Mouse (Mus musculus): ENCODE measurements around the gene Bola2. TPM values are rescaled to one million over a fixed set of nuclear protein-coding genes. Genes with fewer than 3 reads are reported as not detected.

Bola2 gene
- total and polyA plus RNA-seq, 3 experiments = 60.4 to 341 (median 136) TPM

DNA sequence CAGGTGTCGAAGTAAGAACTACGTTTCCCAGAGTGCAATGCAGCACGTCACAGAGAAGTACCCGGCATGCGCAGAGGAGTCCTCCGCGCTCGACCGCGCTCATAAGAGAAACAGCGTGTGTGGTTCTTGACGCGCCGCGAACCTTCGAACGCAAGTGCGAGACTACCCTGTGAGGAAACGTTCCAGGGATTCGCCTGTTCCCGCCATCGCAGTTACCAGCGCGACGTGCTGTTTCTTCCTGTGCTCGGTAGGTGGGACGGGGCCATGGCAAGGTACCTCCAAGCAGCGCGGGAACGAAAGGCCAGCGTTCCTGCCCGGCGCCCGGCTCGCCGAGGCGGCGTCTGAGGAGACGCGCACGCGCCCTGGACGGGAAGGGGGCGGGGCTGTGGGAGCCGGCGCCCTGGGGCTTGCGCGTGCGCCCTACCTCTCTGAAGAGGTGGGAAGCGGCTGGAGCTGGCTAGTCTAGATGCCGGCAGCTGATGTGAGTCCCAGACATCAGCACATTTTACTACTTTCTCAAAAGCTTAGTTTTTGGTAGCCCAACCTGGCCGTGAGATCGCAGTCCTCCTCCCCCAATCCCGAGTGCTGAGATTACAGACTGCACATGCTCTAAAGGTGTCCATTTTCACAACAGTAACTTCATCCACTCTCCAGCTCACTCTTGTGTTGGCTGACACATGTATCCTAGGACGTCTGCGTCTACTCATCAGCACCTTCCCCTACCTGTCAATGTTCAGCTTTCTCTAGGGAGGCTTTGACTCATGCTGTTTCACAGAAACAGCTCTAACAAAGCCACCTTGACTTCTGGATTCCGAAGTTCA lies 45.8 kb upstream of the Bola2 start, which contains the start of gene Sgf29:
Gene Sgf29, plus strand, starts transcription at position 79 of the 821 bp plus-strand sequence.
- Histone ChIP-seq H3K79me2 (replicated peaks; ENCODE audit: control insufficient read depth, extremely low read depth, insufficient read depth, poor library complexity, severe bottlenecking) (peaks cover 5% of the 10 kb centered on the region), H3K9ac (ENCODE audit: insufficient read depth, low read depth) (peak within 1 kb of the TSS; percentile 61), H3K4me1 (ENCODE audit: control insufficient read depth in 1 of 2, insufficient read depth in 2 of 2) (peaks cover 9 to 66% of the 10 kb centered on the region in 2 experiments), H3K27me3 (replicated peaks) (no peaks in the 10 kb centered on the region), H3K9me3 (replicated peaks; ENCODE audit: low read length) (no peaks in the 10 kb centered on the region), H3K4me2 (ENCODE audit: insufficient read depth, low read depth, poor library complexity, severe bottlenecking) (peak within 1 kb of the TSS; percentile 95), H3K4me3 (replicated peaks in 1 of 3; ENCODE audit: low read depth in 2 of 3, low read length in 2 of 3, poor library complexity in 1 of 3) (peak within 1 kb of the TSS; percentile 65 to 70 (median 66)), H3K27ac (ENCODE audit: insufficient read depth, low read depth) (peak within 1 kb of the TSS; percentile 83), H3K36me3 (replicated peaks in 1 of 2; ENCODE audit: control insufficient read depth in 1 of 2, insufficient read depth in 1 of 2, low read length in 1 of 2) (peaks cover 0 to 15% of the 10 kb centered on the region in 2 experiments)
- TF ChIP-seq MAZ (IDR thresholded peaks at IDR 0.05; ENCODE audit: low read depth, low read length) = 0 out of 2 replicates have a peak, but pooled peaks have one; percentile 40
- no peak for TF ChIP-seq USF1 (IDR thresholded peaks at IDR 0.05; ENCODE audit: low read depth, low read length)
- TF ChIP-seq JUN (IDR thresholded peaks at IDR 0.05; ENCODE audit: insufficient read depth, low read depth, low read length) = peak; percentile 10; the same call in 1 of the 2 replicates
- TF ChIP-seq ELF1 (IDR thresholded peaks at IDR 0.05; ENCODE audit: low read depth, low read length) = peak; percentile 63; the same call in 1 of the 2 replicates
- TF ChIP-seq ZC3H11A (IDR thresholded peaks at IDR 0.05; ENCODE audit: low read depth, low read length) = no peak
- TF ChIP-seq MEF2A (IDR thresholded peaks at IDR 0.05; ENCODE audit: borderline replicate concordance, low read depth, low read length) = peak; percentile 58; the same call in 1 of the 2 replicates
- TF ChIP-seq RAD21 (IDR thresholded peaks at IDR 0.05; ENCODE audit: low read depth, low read length) = no peak
- peak; percentile 64; the same call in 1 of the 2 replicates for TF ChIP-seq GABPA (IDR thresholded peaks at IDR 0.05; ENCODE audit: insufficient replicate concordance, low read depth, low read length)
- peak; percentile 94 for TF ChIP-seq MXI1 (IDR thresholded peaks at IDR 0.05; ENCODE audit: low read depth, low read length)
- TF ChIP-seq TBP (conservative IDR thresholded peaks at IDR 0.05; ENCODE audit: low read depth, low read length) = peak; percentile 68; the same call in 1 of the 2 replicates
- peak; percentile 45; the same call in 1 of the 2 replicates for TF ChIP-seq BHLHE40 (IDR thresholded peaks at IDR 0.05; ENCODE audit: low read depth, low read length)
- TF ChIP-seq MAX (IDR thresholded peaks at IDR 0.05; ENCODE audit: low read length) = peak; percentile 96
- TF ChIP-seq CTCF (conservative IDR thresholded peaks at IDR 0.05 in 1 of 2, IDR thresholded peaks at IDR 0.05 in 1 of 2; ENCODE audit: low read depth in 2 of 2, low read length in 2 of 2) = no peak
- peak; percentile 98 for TF ChIP-seq NELFE (IDR thresholded peaks at IDR 0.05; ENCODE audit: low read depth, low read length)
- TF ChIP-seq ETS1 (conservative IDR thresholded peaks at IDR 0.05; ENCODE audit: low read depth, low read length) = peak; percentile 44; the same call in 1 of the 2 replicates
- TF ChIP-seq MYC (IDR thresholded peaks at IDR 0.05; ENCODE audit: low read depth, low read length) = peak; percentile 91
- no peak for TF ChIP-seq USF2 (conservative IDR thresholded peaks at IDR 0.05; ENCODE audit: low read depth, low read length)
- no peak for TF ChIP-seq MAFK (IDR thresholded peaks at IDR 0.05; ENCODE audit: insufficient replicate concordance, low read length)
- peak; percentile 82 for TF ChIP-seq RCOR1 (conservative IDR thresholded peaks at IDR 0.05; ENCODE audit: low read depth, low read length)
- no peak for TF ChIP-seq ZKSCAN1 (IDR thresholded peaks at IDR 0.05; ENCODE audit: borderline replicate concordance, low read depth, low read length)
- TF ChIP-seq HCFC1 (IDR thresholded peaks at IDR 0.05; ENCODE audit: low read depth, low read length) = peak; percentile 99
- peak; percentile 88 for TF ChIP-seq TCF12 (IDR thresholded peaks at IDR 0.05; ENCODE audit: low read depth, low read length)
- TF ChIP-seq IRF4 (IDR thresholded peaks at IDR 0.05; ENCODE audit: low read depth, low read length) = peak; percentile 58
- no peak for TF ChIP-seq SMC3 (IDR thresholded peaks at IDR 0.05; ENCODE audit: low read depth, low read length)
- TF ChIP-seq UBTF (IDR thresholded peaks at IDR 0.05; ENCODE audit: low read depth, low read length) = no peak
- peak; percentile 98 for TF ChIP-seq POLR2AphosphoS2 (IDR thresholded peaks at IDR 0.05; ENCODE audit: low read depth, low read length)
- peak; percentile 87; the same call in 1 of the 2 replicates for TF ChIP-seq E2F4 (IDR thresholded peaks at IDR 0.05; ENCODE audit: insufficient replicate concordance, low read depth, low read length)
- TF ChIP-seq NRF1 (IDR thresholded peaks at IDR 0.05; ENCODE audit: low read depth, low read length) = peak; percentile 86
- TF ChIP-seq POLR2A (IDR thresholded peaks at IDR 0.05; ENCODE audit: low read depth, low read length) = peak; percentile 99
- TF ChIP-seq ZMIZ1 (IDR thresholded peaks at IDR 0.05; ENCODE audit: low read depth, low read length) = peak; percentile 94
- peak; percentile 95 for TF ChIP-seq KAT2A (IDR thresholded peaks at IDR 0.05; ENCODE audit: insufficient replicate concordance, low read length)
- TF ChIP-seq PAX5 (IDR thresholded peaks at IDR 0.05; ENCODE audit: low read length) = no peak
- peak; percentile 72; the same call in 1 of the 2 replicates for TF ChIP-seq CHD2 (IDR thresholded peaks at IDR 0.05; ENCODE audit: low read length)
- peak; percentile 96 for TF ChIP-seq SIN3A (IDR thresholded peaks at IDR 0.05; ENCODE audit: low read length)
- TF ChIP-seq ZNF384 (IDR thresholded peaks at IDR 0.05; ENCODE audit: low read depth, low read length) = no peak
- TF ChIP-seq EP300 (IDR thresholded peaks at IDR 0.05; ENCODE audit: low read length) = no peak
- TF ChIP-seq JUND (conservative IDR thresholded peaks at IDR 0.05; ENCODE audit: low read depth, low read length) = no peak
- 0 out of 2 replicates have a peak, but pooled peaks have one; percentile 46 for TF ChIP-seq CHD1 (IDR thresholded peaks at IDR 0.05; ENCODE audit: low read depth, low read length)
- dilution Hi-C loops (cut with MboI; ENCODE audit: extremely low pct_ligation_motif_present, extremely low pct_unique_long_range_greater_than_20kb, low sequenced_read_pairs) = no loop called here
- in situ Hi-C loops (cut with MboI; ENCODE audit: low pct_ligation_motif_present, low pct_unique_long_range_greater_than_20kb, low sequenced_read_pairs) = loop anchor here (10.0 kb wide), 1 partner anchor 465 kb away; no protein-coding TSS in a partner anchor
- DNase-seq (ENCODE audit: extremely low read depth) = peak; percentile 91

Data from CH12.LX (cell line).